In the genomic region with DNA sequence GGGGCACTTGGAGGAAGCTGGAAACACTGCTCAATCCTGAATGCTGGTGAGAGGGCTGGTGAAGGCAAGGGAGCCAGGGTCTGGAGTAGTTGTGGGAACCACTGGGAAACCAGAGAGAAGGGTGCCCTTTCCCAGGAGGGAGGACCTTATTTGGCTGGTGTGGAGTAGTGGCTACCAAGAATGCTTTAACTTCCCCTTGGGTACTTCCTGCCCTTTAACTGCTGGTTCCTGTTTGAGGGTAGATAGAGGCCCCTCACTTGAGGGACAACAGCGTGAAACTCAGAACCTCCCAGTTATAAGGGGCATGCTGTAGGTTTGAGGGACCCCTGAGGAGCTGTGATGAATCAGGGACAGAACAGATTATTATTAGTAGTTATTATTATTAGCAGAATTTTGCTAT, we compare ENCODE assay signal across 18 mouse cellular contexts. TPM values are rescaled to one million over a fixed set of nuclear protein-coding genes. Genes with fewer than 3 reads are reported as not detected.
A peak's percentile ranks its signal among the peaks of the same experiment; 100 is the strongest.
DNase-seq lines count a peak whose midpoint lies in the region; ATAC-seq lines count a peak whose summit lies in the region.
"Had no signal": no experiment of that assay in that cellular context is flagged by ENCODE, and none has a peak within 500 bp of the region (broad histone marks: within the 10 kb centered on the region; RNA-seq: fewer than 3 reads in every experiment).

No protein-coding gene starts in this region.

- no peak for ATAC-seq in heart, embryonic 15.5 days (replicated peaks; ENCODE audit: insufficient number of reproducible peaks, insufficient read depth, low FRiP score, low read depth)
- peak; percentile 20; the same call in 1 of the 2 replicates for ATAC-seq in liver, embryonic 16.5 days (ENCODE audit: low read depth)
- ATAC-seq in intestine, embryonic 15.5 days: no peak
- ATAC-seq: intestine, postnatal 0 days; midbrain, embryonic 16.5 days had no signal

- no peak for DNase-seq in heart, postnatal 4 days
- DNase-seq in 416B (ENCODE audit: low read depth): peak; percentile 77
- DNase-seq in T-cell, adult 2 months (ENCODE audit: low spot score): peak; percentile 19
- DNase-seq in layer of hippocampus, postnatal 10 days (ENCODE audit: low spot score in 2 of 2): no peak
- no peak for DNase-seq in lung, postnatal 14 days
- DNase-seq: cerebellum, adult 9-11 months; gastrocnemius, postnatal 10 days; heart, postnatal 14 days; kidney, postnatal 4 days; right cerebral cortex, postnatal 25 days had no signal

- H3K27ac ChIP-seq in heart, embryonic 15.5 days: peak overlapping the region; percentile 37; the same call in 1 of the 2 replicates
- peak overlapping the region; percentile 80 for H3K27ac ChIP-seq in liver, embryonic 16.5 days (ENCODE audit: low read length)
- H3K27ac ChIP-seq in intestine, embryonic 15.5 days: no peak overlapping the region
- H3K27ac ChIP-seq: embryonic facial prominence, embryonic 12.5 days; forebrain, embryonic 12.5 days; lung, embryonic 15.5 days had no signal

- no peaks in the 10 kb centered on the region for H3K36me3 ChIP-seq in heart, embryonic 15.5 days
- H3K36me3 ChIP-seq in liver, embryonic 16.5 days (ENCODE audit: control insufficient read depth, insufficient read depth): no peaks in the 10 kb centered on the region
- no peaks in the 10 kb centered on the region for H3K36me3 ChIP-seq in intestine, embryonic 15.5 days
- H3K36me3 ChIP-seq: embryonic facial prominence, embryonic 12.5 days; forebrain, embryonic 12.5 days; lung, embryonic 15.5 days had no signal

- H3K4me1 ChIP-seq in heart, embryonic 15.5 days (replicated peaks): peaks cover 5% of the 10 kb centered on the region; the same call in 1 of the 2 replicates
- H3K4me1 ChIP-seq in liver, embryonic 16.5 days (ENCODE audit: control insufficient read depth, low read depth, low read length): peaks cover 11% of the 10 kb centered on the region
- H3K4me1 ChIP-seq in intestine, embryonic 15.5 days (replicated peaks): peaks cover 9% of the 10 kb centered on the region; the same call in 1 of the 2 replicates

- no peak overlapping the region for H3K4me3 ChIP-seq in heart, embryonic 15.5 days
- H3K4me3 ChIP-seq in liver, embryonic 16.5 days (ENCODE audit: low read depth, low read length): no peak overlapping the region
- no peak overlapping the region for H3K4me3 ChIP-seq in intestine, embryonic 15.5 days (replicated peaks)
- H3K4me3 ChIP-seq: embryonic facial prominence, embryonic 12.5 days; forebrain, embryonic 12.5 days; lung, embryonic 15.5 days had no signal

- peaks cover 8% of the 10 kb centered on the region for H3K27me3 ChIP-seq in heart, embryonic 15.5 days
- H3K27me3 ChIP-seq in liver, embryonic 16.5 days (ENCODE audit: control insufficient read depth, insufficient read depth, low read depth, low read length): peaks cover 3% of the 10 kb centered on the region
- H3K27me3 ChIP-seq in intestine, embryonic 15.5 days (replicated peaks): no peaks in the 10 kb centered on the region

- no peaks in the 10 kb centered on the region for H3K9me3 ChIP-seq in heart, embryonic 15.5 days (replicated peaks)
- no peaks in the 10 kb centered on the region for H3K9me3 ChIP-seq in liver, embryonic 16.5 days (replicated peaks; ENCODE audit: control insufficient read depth, low read length)
- no peaks in the 10 kb centered on the region for H3K9me3 ChIP-seq in intestine, embryonic 15.5 days
- H3K9me3 ChIP-seq: embryonic facial prominence, embryonic 12.5 days; forebrain, embryonic 12.5 days; lung, embryonic 15.5 days had no signal

- no peak overlapping the region for H3K9ac ChIP-seq in heart, embryonic 15.5 days
- H3K9ac ChIP-seq in liver, embryonic 16.5 days (ENCODE audit: low read depth, low read length): no peak overlapping the region
- H3K9ac ChIP-seq in intestine, embryonic 15.5 days: no peak overlapping the region
- H3K9ac ChIP-seq: embryonic facial prominence, embryonic 12.5 days; forebrain, embryonic 12.5 days; lung, embryonic 15.5 days had no signal

- H3K4me2 ChIP-seq in heart, embryonic 15.5 days: no peak overlapping the region
- 0 out of 2 replicates have a peak overlapping the region, but pooled peaks have one; percentile 0 for H3K4me2 ChIP-seq in liver, embryonic 16.5 days (ENCODE audit: low read depth, low read length)
- H3K4me2 ChIP-seq in intestine, embryonic 15.5 days (replicated peaks): no peak overlapping the region
- H3K4me2 ChIP-seq: embryonic facial prominence, embryonic 12.5 days; forebrain, embryonic 12.5 days; lung, embryonic 15.5 days had no signal

- 55% methylated on average over 1 of the region's 1 CpGs for WGBS in heart, embryonic 15.5 days
- 3% methylated on average over 1 of the region's 1 CpGs for WGBS in liver, embryonic 16.5 days (ENCODE audit: insufficient replicate concordance)
- WGBS in intestine, embryonic 15.5 days: 69% methylated on average over 1 of the region's 1 CpGs

RNA-seq across cellular contexts. Expression of gene Lst1, which starts 0.9 kb away (rescaled TPM):
- polyA plus RNA-seq in heart, embryonic 15.5 days (2015; fragmentation: Nextera tagmentation; extraction: Ambion mirVana): 8.1 and 12.2 TPM in 2 replicates
- 1 to 10 TPM; 4.2 to 4.8 TPM for total RNA-seq in heart, postnatal 4 days (2021)
- 38.8 and 41.4 TPM in 2 replicates for polyA plus RNA-seq in liver, embryonic 16.5 days (2015; fragmentation: Nextera tagmentation; extraction: Ambion mirVana)
- 10 to 100 TPM; 15.6 to 17.2 TPM for total RNA-seq in layer of hippocampus, postnatal 10 days (2021)
- 18.9 and 19.4 TPM in 2 replicates for polyA plus RNA-seq in intestine, embryonic 15.5 days (2015; fragmentation: Nextera tagmentation; extraction: Ambion mirVana)

RNA-seq across cellular contexts. Expression of gene Ltb, which starts 5.1 kb away (rescaled TPM):
- 1.5 and 4.8 TPM in 2 replicates for polyA plus RNA-seq in heart, embryonic 15.5 days (2015; fragmentation: Nextera tagmentation; extraction: Ambion mirVana)
- total RNA-seq in heart, postnatal 4 days (2021): 1 to 10 TPM in 1 of 2 experiments, under 1 TPM in 1; 0.81 to 1.0 TPM
- 1.2 and 2.4 TPM in 2 replicates for polyA plus RNA-seq in liver, embryonic 16.5 days (2015; fragmentation: Nextera tagmentation; extraction: Ambion mirVana)
- total RNA-seq in layer of hippocampus, postnatal 10 days (2021): 1 to 10 TPM in 1 of 2 experiments, under 1 TPM in 1; 0.74 to 1.2 TPM
- polyA plus RNA-seq in intestine, embryonic 15.5 days (2015; fragmentation: Nextera tagmentation; extraction: Ambion mirVana): 5.0 and 5.2 TPM in 2 replicates
- polyA plus RNA-seq: forebrain, embryonic 12.5 days had no signal

RNA-seq across cellular contexts. Expression of gene Tnf, which starts 12.6 kb away (rescaled TPM):
- polyA plus RNA-seq in heart, embryonic 15.5 days (2015; fragmentation: Nextera tagmentation; extraction: Ambion mirVana): 0.43 TPM in 1 of 2 replicates, not detected in the other
- 1 to 10 TPM in 1 of 2 experiments, under 1 TPM in 1; 0.76 to 1.3 TPM for total RNA-seq in heart, postnatal 4 days (2021)
- polyA plus RNA-seq in liver, embryonic 16.5 days (2015; fragmentation: Nextera tagmentation; extraction: Ambion mirVana): 0.36 and 0.48 TPM in 2 replicates
- not detected for total RNA-seq in layer of hippocampus, postnatal 10 days (2021)
- polyA plus RNA-seq in intestine, embryonic 15.5 days (2015; fragmentation: Nextera tagmentation; extraction: Ambion mirVana): 0.19 TPM in 1 of 2 replicates, not detected in the other
- polyA plus RNA-seq: forebrain, embryonic 12.5 days; lung, embryonic 15.5 days; midbrain, embryonic 16.5 days had no signal

RNA-seq across cellular contexts. Expression of gene Aif1, which starts 13.3 kb away (rescaled TPM):
- polyA plus RNA-seq in heart, embryonic 15.5 days (2015; fragmentation: Nextera tagmentation; extraction: Ambion mirVana): 7.5 and 9.6 TPM in 2 replicates
- total RNA-seq in heart, postnatal 4 days (2021): 1 to 10 TPM; 2.9 to 3.4 TPM
- 22.8 and 23.2 TPM in 2 replicates for polyA plus RNA-seq in liver, embryonic 16.5 days (2015; fragmentation: Nextera tagmentation; extraction: Ambion mirVana)
- total RNA-seq in layer of hippocampus, postnatal 10 days (2021): 10 to 100 TPM; 10.3 to 10.5 TPM
- polyA plus RNA-seq in intestine, embryonic 15.5 days (2015; fragmentation: Nextera tagmentation; extraction: Ambion mirVana): 20.6 and 21.7 TPM in 2 replicates

RNA-seq across cellular contexts. Expression of gene Lta, which starts 16.0 kb away (rescaled TPM):
- polyA plus RNA-seq in heart, embryonic 15.5 days (2015; fragmentation: Nextera tagmentation; extraction: Ambion mirVana): 0.09 and 0.62 TPM in 2 replicates
- total RNA-seq in heart, postnatal 4 days (2021): under 1 TPM; 0.26 to 0.32 TPM
- not detected in 2 replicates for polyA plus RNA-seq in liver, embryonic 16.5 days (2015; fragmentation: Nextera tagmentation; extraction: Ambion mirVana)
- under 1 TPM; 0.43 to 0.71 TPM for total RNA-seq in layer of hippocampus, postnatal 10 days (2021)
- 1.1 TPM in 2 replicates for polyA plus RNA-seq in intestine, embryonic 15.5 days (2015; fragmentation: Nextera tagmentation; extraction: Ambion mirVana)
- polyA plus RNA-seq: forebrain, embryonic 12.5 days had no signal

Comparison
In these comparisons a context has a peak if more than half of its experiments do, and no peak if none do; other contexts are left out.
1. DNase-seq: peak in 416B (single experiment) and T-cell, adult 2 months (single experiment); none in heart, postnatal 4 days (single experiment), layer of hippocampus, postnatal 10 days (0 of 2) and lung, postnatal 14 days (single experiment).